Mouse (Mus musculus) ES-Bruce4 (cell line): ENCODE data around the gene Endou.

Experiments used
- CTCF ChIP-seq: IDR thresholded peaks from one replicate; pipeline ENCODE4 v1.8.1; 2011; ENCODE audit warnings: low read depth, low read length
- EP300 ChIP-seq: IDR thresholded peaks from 2 replicates; pipeline ENCODE4 v1.6.1; 2011; ENCODE audit warnings: low read depth, low read length; ENCODE audit not compliant: insufficient read depth

DNA sequence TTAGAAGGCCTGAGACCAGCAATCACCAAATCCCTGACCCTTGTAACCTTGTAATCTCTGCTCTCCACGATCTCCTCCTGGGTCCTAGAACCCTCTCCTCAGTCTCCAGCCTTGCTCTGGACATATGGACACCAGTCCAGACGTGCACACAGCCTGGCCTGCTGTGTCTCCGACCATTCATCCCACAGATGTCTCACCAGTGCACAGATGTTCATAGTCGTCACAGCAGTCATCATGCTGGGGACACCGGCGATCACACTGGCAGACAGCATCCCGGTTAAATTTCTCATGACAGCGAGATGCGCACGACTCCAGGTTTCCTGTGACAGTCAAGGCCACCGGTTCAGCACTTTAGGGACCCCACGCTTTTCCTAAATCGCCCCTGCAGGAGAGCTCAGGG, 4.8 kb downstream of the Endou start:
- TF ChIP-seq CTCF = no peak
- no peak for TF ChIP-seq EP300
